ENCODE assay signal across 12 mouse cellular contexts in genomic region chr10:60185023-60185709, GRCm38 (mm10). TPM values are rescaled to one million over a fixed set of nuclear protein-coding genes. Genes with fewer than 3 reads are reported as not detected.
DNase-seq lines count a peak whose midpoint lies in the region; ATAC-seq and TF ChIP-seq lines count a peak whose summit lies in the region.
"Had no signal": no experiment of that assay in that cellular context is flagged by ENCODE, and none has a peak within 500 bp of the region (broad histone marks: within the 10 kb centered on the region; RNA-seq: fewer than 3 reads in every experiment).

No protein-coding gene starts in this region.

- TF ChIP-seq CTCF in forebrain, postnatal 0 days (IDR thresholded peaks at IDR 0.05; ENCODE audit: low read depth) = no peak

- peaks cover 11% of the 10 kb centered on the region; the same call in 1 of the 2 replicates for H3K4me1 ChIP-seq in hindbrain, embryonic 13.5 days (replicated peaks)
- H3K4me1 ChIP-seq in hindbrain, embryonic 11.5 days (replicated peaks; ENCODE audit: control insufficient read depth, insufficient read depth, low read length) = no peaks in the 10 kb centered on the region
- H3K4me1 ChIP-seq in midbrain, embryonic 11.5 days (ENCODE audit: control insufficient read depth, insufficient read depth, low read length) = no peaks in the 10 kb centered on the region
- H3K4me1 ChIP-seq in midbrain, embryonic 15.5 days = no peaks in the 10 kb centered on the region
- no peaks in the 10 kb centered on the region for H3K4me1 ChIP-seq in forebrain, postnatal 0 days (ENCODE audit: insufficient read depth)
- no peaks in the 10 kb centered on the region; the same call in 1 of the 2 replicates for H3K4me1 ChIP-seq in stomach, embryonic 14.5 days (ENCODE audit: control insufficient read depth, insufficient read depth, low read length)

- 83% methylated on average over 10 of the region's 10 CpGs for WGBS in hindbrain, embryonic 13.5 days
- 90% methylated on average over 10 of the region's 10 CpGs for WGBS in hindbrain, embryonic 11.5 days
- 87% methylated on average over 10 of the region's 10 CpGs for WGBS in midbrain, embryonic 11.5 days
- WGBS in midbrain, embryonic 15.5 days = 84% methylated on average over 10 of the region's 10 CpGs
- whole genome bisulfite sequencing in forebrain, postnatal 0 days = 56% methylated on average over 10 of the region's 10 CpGs
- WGBS in stomach, embryonic 14.5 days = 84% methylated on average over 10 of the region's 10 CpGs

- H3K36me3 ChIP-seq in hindbrain, embryonic 13.5 days = peaks cover 13% of the 10 kb centered on the region
- no peaks in the 10 kb centered on the region for H3K36me3 ChIP-seq in hindbrain, embryonic 11.5 days (ENCODE audit: control insufficient read depth, insufficient read depth, low read length)
- H3K36me3 ChIP-seq in midbrain, embryonic 11.5 days (ENCODE audit: control insufficient read depth, insufficient read depth, low read length) = peaks cover 7% of the 10 kb centered on the region
- H3K36me3 ChIP-seq in midbrain, embryonic 15.5 days (replicated peaks) = no peaks in the 10 kb centered on the region
- H3K36me3 ChIP-seq in forebrain, postnatal 0 days (ENCODE audit: insufficient read depth) = no peaks in the 10 kb centered on the region
- H3K36me3 ChIP-seq in stomach, embryonic 14.5 days (ENCODE audit: control insufficient read depth, insufficient read depth, low read length) = peaks cover 7% of the 10 kb centered on the region

- no peak overlapping the region for H3K4me3 ChIP-seq in hindbrain, embryonic 13.5 days
- no peak overlapping the region for H3K4me3 ChIP-seq in hindbrain, embryonic 11.5 days (ENCODE audit: low read depth, low read length)
- no peak overlapping the region for H3K4me3 ChIP-seq in midbrain, embryonic 11.5 days (ENCODE audit: low read depth, low read length)
- no peak overlapping the region for H3K4me3 ChIP-seq in midbrain, embryonic 15.5 days
- no peak overlapping the region for H3K4me3 ChIP-seq in forebrain, postnatal 0 days (ENCODE audit: low read depth, low read length)
- no peak overlapping the region for H3K4me3 ChIP-seq in stomach, embryonic 14.5 days (ENCODE audit: low read depth, low read length)

- H3K9ac ChIP-seq in hindbrain, embryonic 13.5 days = no peak overlapping the region
- no peak overlapping the region for H3K9ac ChIP-seq in hindbrain, embryonic 11.5 days (ENCODE audit: low read depth, low read length)
- H3K9ac ChIP-seq in midbrain, embryonic 11.5 days (ENCODE audit: low read length) = no peak overlapping the region
- no peak overlapping the region for H3K9ac ChIP-seq in midbrain, embryonic 15.5 days
- H3K9ac ChIP-seq in forebrain, postnatal 0 days = no peak overlapping the region
- no peak overlapping the region for H3K9ac ChIP-seq in stomach, embryonic 14.5 days (replicated peaks; ENCODE audit: low read depth, low read length)

- DNase-seq in hindbrain, embryonic 11.5 days (ENCODE audit: low spot score) = no peak
- peak; percentile 23 for DNase-seq in midbrain, embryonic 11.5 days (ENCODE audit: low spot score, missing footprints)
- DNase-seq in forebrain, postnatal 0 days = peak; percentile 58
- no peak for DNase-seq in frontal cortex, postnatal 14 days (ENCODE audit: low spot score in 2 of 2)
- DNase-seq in gastrocnemius, postnatal 14 days = no peak
- DNase-seq: cerebellum, adult 9-11 months; heart, adult 11 months; kidney, adult 18-20 months; right cerebral cortex, postnatal 25 days had no signal

- intact Hi-C loops in gastrocnemius, postnatal 14 days (cut with DNase I; ENCODE audit: low total_unique reads) = no loop called here

- H3K4me2 ChIP-seq in hindbrain, embryonic 13.5 days = no peak overlapping the region
- H3K4me2 ChIP-seq in hindbrain, embryonic 11.5 days (replicated peaks; ENCODE audit: low read depth, low read length) = no peak overlapping the region
- no peak overlapping the region for H3K4me2 ChIP-seq in midbrain, embryonic 11.5 days
- H3K4me2 ChIP-seq in midbrain, embryonic 15.5 days = no peak overlapping the region
- H3K4me2 ChIP-seq in forebrain, postnatal 0 days (ENCODE audit: low read depth) = no peak overlapping the region
- no peak overlapping the region for H3K4me2 ChIP-seq in stomach, embryonic 14.5 days (replicated peaks; ENCODE audit: low read depth, low read length)

- H3K9me3 ChIP-seq in hindbrain, embryonic 13.5 days = no peaks in the 10 kb centered on the region
- H3K9me3 ChIP-seq in hindbrain, embryonic 11.5 days (ENCODE audit: control insufficient read depth, low read length) = no peaks in the 10 kb centered on the region
- no peaks in the 10 kb centered on the region for H3K9me3 ChIP-seq in midbrain, embryonic 11.5 days (ENCODE audit: control insufficient read depth, low read length)
- no peaks in the 10 kb centered on the region for H3K9me3 ChIP-seq in midbrain, embryonic 15.5 days
- no peaks in the 10 kb centered on the region for H3K9me3 ChIP-seq in forebrain, postnatal 0 days (ENCODE audit: low read length)
- no peaks in the 10 kb centered on the region for H3K9me3 ChIP-seq in stomach, embryonic 14.5 days (ENCODE audit: control insufficient read depth, low read depth, low read length)

- peak; percentile 64 for ATAC-seq in hindbrain, embryonic 13.5 days (ENCODE audit: low FRiP score)
- no peak for ATAC-seq in hindbrain, embryonic 11.5 days (ENCODE audit: low FRiP score)
- no peak for ATAC-seq in midbrain, embryonic 11.5 days (ENCODE audit: low FRiP score)
- no peak for ATAC-seq in midbrain, embryonic 15.5 days (replicated peaks)
- peak; percentile 70 for ATAC-seq in forebrain, postnatal 0 days
- ATAC-seq in stomach, embryonic 14.5 days (ENCODE audit: insufficient number of reproducible peaks, insufficient read depth, low FRiP score, low read depth) = 0 out of 2 replicates have a peak, but pooled peaks have one; percentile 31

- H3K27me3 ChIP-seq in hindbrain, embryonic 13.5 days = no peaks in the 10 kb centered on the region
- H3K27me3 ChIP-seq in hindbrain, embryonic 11.5 days (ENCODE audit: control insufficient read depth, insufficient read depth, low read length) = no peaks in the 10 kb centered on the region
- no peaks in the 10 kb centered on the region for H3K27me3 ChIP-seq in midbrain, embryonic 11.5 days (ENCODE audit: control insufficient read depth, insufficient read depth, low read length)
- no peaks in the 10 kb centered on the region for H3K27me3 ChIP-seq in midbrain, embryonic 15.5 days (replicated peaks)
- H3K27me3 ChIP-seq in forebrain, postnatal 0 days (ENCODE audit: insufficient read depth, low read length) = no peaks in the 10 kb centered on the region
- no peaks in the 10 kb centered on the region for H3K27me3 ChIP-seq in stomach, embryonic 14.5 days (ENCODE audit: control insufficient read depth, insufficient read depth, low read length)

- H3K27ac ChIP-seq in hindbrain, embryonic 13.5 days = no peak overlapping the region
- no peak overlapping the region for H3K27ac ChIP-seq in hindbrain, embryonic 11.5 days (ENCODE audit: low read depth, low read length)
- H3K27ac ChIP-seq in midbrain, embryonic 11.5 days (ENCODE audit: low read depth, low read length) = no peak overlapping the region
- no peak overlapping the region for H3K27ac ChIP-seq in midbrain, embryonic 15.5 days
- H3K27ac ChIP-seq in forebrain, postnatal 0 days (ENCODE audit: low read depth, low read length) = no peak overlapping the region
- no peak overlapping the region for H3K27ac ChIP-seq in stomach, embryonic 14.5 days (ENCODE audit: low read length)

RNA-seq across cellular contexts. Expression of gene Chst3, which starts 33.9 kb away (rescaled TPM):
- 1.8 and 2.0 TPM in 2 replicates for polyA plus RNA-seq in hindbrain, embryonic 13.5 days (2015; fragmentation: Nextera tagmentation; extraction: Ambion mirVana)
- 1.5 TPM in 2 replicates for polyA plus RNA-seq in hindbrain, embryonic 11.5 days (2014; fragmentation: Nextera tagmentation; extraction: Ambion mirVana)
- 0.97 and 1.2 TPM in 2 replicates for polyA plus RNA-seq in midbrain, embryonic 11.5 days (2014; fragmentation: Nextera tagmentation; extraction: Ambion mirVana)
- polyA plus RNA-seq in midbrain, embryonic 15.5 days (2015; fragmentation: Nextera tagmentation; extraction: Ambion mirVana) = 1.1 and 1.6 TPM in 2 replicates
- total RNA-seq in forebrain, postnatal 0 days (2014; rRNA removed) = 3.9 and 5.6 TPM in 2 replicates
- polyA plus RNA-seq in forebrain, postnatal 0 days (2015; fragmentation: Nextera tagmentation; extraction: Ambion mirVana) = 0.33 and 0.61 TPM in 2 replicates
- 2.4 and 2.8 TPM in 2 replicates for polyA plus RNA-seq in stomach, embryonic 14.5 days (2014; fragmentation: Nextera tagmentation; extraction: Ambion mirVana)
- total RNA-seq in gastrocnemius, postnatal 14 days (2021) = 1 to 10 TPM; 1.1 to 1.4 TPM

Comparison
In these comparisons a context has a peak if more than half of its experiments do, and no peak if none do; other contexts are left out.
1. ATAC-seq: peak in hindbrain, embryonic 13.5 days (single experiment), forebrain, postnatal 0 days (single experiment) and stomach, embryonic 14.5 days (single experiment); none in hindbrain, embryonic 11.5 days (single experiment), midbrain, embryonic 11.5 days (single experiment) and midbrain, embryonic 15.5 days (single experiment).
2. DNase-seq: peak in midbrain, embryonic 11.5 days (single experiment) and forebrain, postnatal 0 days (single experiment); none in hindbrain, embryonic 11.5 days (single experiment), frontal cortex, postnatal 14 days (0 of 2) and gastrocnemius, postnatal 14 days (single experiment).